Mouse (Mus musculus): ENCODE results near the gene S1pr3. TPM values are rescaled to one million over a fixed set of nuclear protein-coding genes. Genes with fewer than 3 reads are reported as not detected.

The S1pr3 gene
- polyA plus RNA-seq, 1 experiment from 2014 or later, result 15.5 TPM

DNA sequence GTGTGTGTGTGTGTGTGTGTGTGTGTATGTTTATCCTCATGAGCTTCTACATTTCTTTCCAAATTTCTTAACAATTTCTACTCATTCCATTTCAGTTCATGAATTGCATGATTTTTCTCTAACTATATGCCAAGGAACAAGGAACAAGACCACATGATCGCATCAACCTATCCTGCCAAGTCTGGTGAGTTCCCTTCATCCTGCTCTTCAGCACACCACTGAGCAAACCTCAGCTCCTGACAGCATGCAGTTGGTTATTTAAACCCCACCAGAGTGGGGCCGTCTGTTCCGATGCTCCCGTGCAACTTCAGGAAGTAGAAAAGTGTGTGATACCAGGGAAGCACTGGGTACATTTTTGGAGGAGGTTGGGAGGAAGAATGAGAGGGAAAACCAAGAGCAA lies 38.1 kb downstream of the S1pr3 start:
- H3K27me3 ChIP-seq (replicated peaks; ENCODE audit: control insufficient read depth, insufficient read depth, low read length), result no peaks in the 10 kb centered on the region
- H3K4me1 ChIP-seq (replicated peaks; ENCODE audit: control insufficient read depth, insufficient read depth, low read length), result no peaks in the 10 kb centered on the region
- no peak overlapping the region for H3K4me2 ChIP-seq
- DNase-seq (ENCODE audit: low spot score) (no peak), ATAC-seq (replicated peaks; ENCODE audit: low FRiP score) (no peak)
- H3K4me3 ChIP-seq (ENCODE audit: low read depth, low read length), result no peak overlapping the region
- no peaks in the 10 kb centered on the region for H3K9me3 ChIP-seq (ENCODE audit: control insufficient read depth, low read length)
- no peak overlapping the region for H3K27ac ChIP-seq (ENCODE audit: low read depth, low read length)
- no peaks in the 10 kb centered on the region for H3K36me3 ChIP-seq (ENCODE audit: control insufficient read depth, insufficient read depth, low read length)
- WGBS, result 56% methylated on average over 4 of the region's 4 CpGs
- no peak overlapping the region for H3K9ac ChIP-seq (ENCODE audit: low read depth, low read length)

DNA sequence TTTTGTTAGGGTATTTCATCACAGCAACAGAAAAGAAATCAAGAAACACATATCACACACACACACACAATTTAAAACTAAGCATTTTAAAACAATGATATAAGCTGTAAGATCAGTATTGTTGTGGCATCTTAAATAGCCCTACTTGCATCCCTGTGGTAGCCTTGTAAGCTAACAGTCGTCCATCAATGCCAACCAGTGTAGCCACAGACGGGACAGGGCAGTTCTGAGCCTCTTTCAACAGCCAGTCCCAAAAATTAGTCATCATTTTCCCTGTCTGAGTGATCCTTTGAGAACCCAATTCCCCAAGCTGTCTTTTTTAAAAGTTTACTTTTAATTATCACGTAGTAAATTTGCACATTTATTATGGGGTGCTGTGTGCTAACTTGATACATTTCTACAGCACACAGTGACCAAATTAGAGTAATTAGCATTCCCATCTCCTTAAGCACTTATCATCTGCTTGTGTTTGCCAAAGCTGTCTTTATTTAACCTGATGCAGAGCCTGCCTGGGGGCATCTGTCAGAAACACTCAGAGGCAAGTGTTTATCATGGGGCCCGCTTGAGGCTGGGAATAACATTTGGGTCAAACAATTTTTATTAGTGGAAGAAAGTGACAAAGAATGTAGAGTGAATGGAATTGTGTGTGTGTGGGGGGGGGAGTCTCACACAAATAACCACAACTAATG lies 47.9 kb downstream of the S1pr3 start:
- no peak for ATAC-seq (replicated peaks; ENCODE audit: low FRiP score)
- no peak for DNase-seq (ENCODE audit: low spot score)
- WGBS, result 33% methylated on average over 4 of the region's 4 CpGs
- Histone ChIP-seq H3K4me2 (no peak overlapping the region), H3K4me3 (ENCODE audit: low read depth, low read length) (no peak overlapping the region), H3K27me3 (replicated peaks; ENCODE audit: control insufficient read depth, insufficient read depth, low read length) (no peaks in the 10 kb centered on the region), H3K9ac (ENCODE audit: low read depth, low read length) (no peak overlapping the region), H3K27ac (ENCODE audit: low read depth, low read length) (no peak overlapping the region), H3K4me1 (replicated peaks; ENCODE audit: control insufficient read depth, insufficient read depth, low read length) (no peaks in the 10 kb centered on the region), H3K36me3 (ENCODE audit: control insufficient read depth, insufficient read depth, low read length) (no peaks in the 10 kb centered on the region), H3K9me3 (ENCODE audit: control insufficient read depth, low read length) (no peaks in the 10 kb centered on the region)

DNA sequence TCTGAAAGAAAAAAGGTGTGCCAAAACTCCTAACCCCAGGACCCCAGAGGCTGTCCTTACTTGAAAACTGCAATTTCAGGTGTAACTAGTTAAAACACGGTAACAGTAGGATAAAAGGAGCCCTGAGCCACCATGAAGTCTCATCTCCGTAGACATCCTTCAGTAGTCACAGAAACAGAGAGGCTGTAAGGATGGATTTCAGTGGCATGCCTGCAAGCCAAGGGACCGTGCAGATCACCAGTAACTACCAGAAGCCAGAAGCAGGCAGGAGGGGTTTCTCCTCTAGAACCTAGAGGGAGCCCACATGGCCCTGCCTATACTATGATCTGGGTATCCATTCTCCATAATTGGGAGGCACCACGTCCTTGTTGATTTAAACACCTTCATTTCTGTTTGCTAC lies 55.9 kb downstream of the S1pr3 start:
- 72% methylated on average over 4 of the region's 4 CpGs for WGBS
- Histone ChIP-seq H3K4me2 (no peak overlapping the region), H3K4me1 (replicated peaks; ENCODE audit: control insufficient read depth, insufficient read depth, low read length) (no peaks in the 10 kb centered on the region), H3K27me3 (replicated peaks; ENCODE audit: control insufficient read depth, insufficient read depth, low read length) (no peaks in the 10 kb centered on the region), H3K9me3 (ENCODE audit: control insufficient read depth, low read length) (no peaks in the 10 kb centered on the region), H3K36me3 (ENCODE audit: control insufficient read depth, insufficient read depth, low read length) (no peaks in the 10 kb centered on the region), H3K9ac (ENCODE audit: low read depth, low read length) (no peak overlapping the region), H3K27ac (ENCODE audit: low read depth, low read length) (no peak overlapping the region), H3K4me3 (ENCODE audit: low read depth, low read length) (no peak overlapping the region)
- ATAC-seq (replicated peaks; ENCODE audit: low FRiP score), result no peak
- DNase-seq (ENCODE audit: low spot score), result no peak

DNA sequence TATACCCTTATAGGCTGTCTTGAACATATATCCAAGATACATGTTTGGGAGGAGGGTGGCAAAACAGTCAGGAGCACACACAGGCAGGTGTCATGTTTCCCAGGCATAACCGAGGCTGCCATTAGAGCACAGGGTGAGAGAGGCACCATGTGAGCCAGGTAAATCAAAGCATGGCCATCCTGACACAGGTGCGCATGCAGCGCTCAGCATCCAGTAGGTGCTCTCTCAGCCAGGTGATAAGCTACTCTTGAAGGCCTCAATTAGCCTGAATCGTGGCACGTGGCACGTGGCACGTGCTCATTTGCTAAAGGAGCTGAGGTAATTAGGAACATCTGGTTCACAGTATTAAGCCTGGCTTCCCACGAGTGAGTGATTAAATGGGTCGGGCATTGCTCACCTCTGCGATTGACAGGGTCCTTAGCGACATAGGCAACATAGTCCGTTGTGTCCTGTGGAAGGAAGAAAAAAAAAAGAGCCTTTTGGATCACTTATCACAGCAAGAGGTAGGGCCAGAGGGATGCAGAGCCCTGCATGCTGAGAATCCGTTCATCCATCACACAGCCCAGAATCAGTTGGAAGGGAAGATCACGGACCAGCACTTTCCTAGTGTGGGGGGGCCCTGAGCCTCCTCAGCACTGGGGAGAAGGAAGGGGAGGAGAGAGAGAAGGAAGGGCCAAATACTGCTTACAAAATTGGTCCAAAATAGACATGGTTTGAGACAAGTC lies 57.8 kb downstream of the S1pr3 start:
- no peaks in the 10 kb centered on the region for H3K9me3 ChIP-seq (ENCODE audit: control insufficient read depth, low read length)
- no peaks in the 10 kb centered on the region for H3K4me1 ChIP-seq (replicated peaks; ENCODE audit: control insufficient read depth, insufficient read depth, low read length)
- WGBS, result 75% methylated on average over 14 of the region's 14 CpGs
- DNase-seq (ENCODE audit: low spot score) (no peak), ATAC-seq (replicated peaks; ENCODE audit: low FRiP score) (no peak)
- H3K4me3 ChIP-seq (ENCODE audit: low read depth, low read length), result no peak overlapping the region
- no peaks in the 10 kb centered on the region for H3K36me3 ChIP-seq (ENCODE audit: control insufficient read depth, insufficient read depth, low read length)
- H3K27me3 ChIP-seq (replicated peaks; ENCODE audit: control insufficient read depth, insufficient read depth, low read length), result no peaks in the 10 kb centered on the region
- no peak overlapping the region for H3K27ac ChIP-seq (ENCODE audit: low read depth, low read length)
- no peak overlapping the region for H3K4me2 ChIP-seq
- no peak overlapping the region for H3K9ac ChIP-seq (ENCODE audit: low read depth, low read length)

DNA sequence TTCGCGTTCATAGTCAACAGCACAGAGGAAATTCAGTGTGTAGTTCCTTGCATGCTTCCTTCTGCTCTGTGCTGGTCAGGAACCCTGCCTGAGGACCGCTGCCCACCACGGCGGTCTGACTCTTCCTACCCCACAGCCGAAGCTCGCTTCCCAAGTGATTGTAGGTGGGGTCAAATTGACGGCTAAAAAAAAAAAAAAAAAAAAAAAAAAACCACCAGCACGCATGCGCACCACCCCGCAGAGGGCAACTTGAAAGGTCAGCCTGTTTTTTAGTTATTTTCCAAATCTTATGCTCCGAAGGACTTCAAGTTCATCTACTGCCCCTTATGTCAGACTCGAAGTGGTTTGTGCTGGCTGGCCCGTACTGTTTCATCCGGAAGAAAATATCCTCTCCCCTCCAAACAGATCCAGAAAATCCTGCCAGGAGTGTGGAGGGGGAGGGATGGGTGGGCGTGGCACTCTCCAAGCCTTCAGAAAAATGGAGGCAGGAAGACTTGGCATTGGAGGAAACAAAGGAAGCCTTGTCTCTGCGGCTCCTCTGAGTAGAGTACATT lies 60.3 kb downstream of the S1pr3 start:
- DNase-seq (ENCODE audit: low spot score), result no peak
- Histone ChIP-seq H3K36me3 (ENCODE audit: control insufficient read depth, insufficient read depth, low read length) (no peaks in the 10 kb centered on the region), H3K27ac (ENCODE audit: low read depth, low read length) (no peak overlapping the region), H3K4me2 (no peak overlapping the region), H3K4me3 (ENCODE audit: low read depth, low read length) (no peak overlapping the region), H3K9ac (ENCODE audit: low read depth, low read length) (no peak overlapping the region), H3K4me1 (replicated peaks; ENCODE audit: control insufficient read depth, insufficient read depth, low read length) (no peaks in the 10 kb centered on the region), H3K9me3 (ENCODE audit: control insufficient read depth, low read length) (no peaks in the 10 kb centered on the region), H3K27me3 (replicated peaks; ENCODE audit: control insufficient read depth, insufficient read depth, low read length) (no peaks in the 10 kb centered on the region)
- ATAC-seq (replicated peaks; ENCODE audit: low FRiP score), result no peak
- 67% methylated on average over 17 of the region's 17 CpGs for WGBS

Other genes starting within 250 kb of the S1pr3 start
- 0.27 and 0.43 TPM in 2 replicates for gene Nxnl2, start 237.6 kb upstream of the S1pr3 start, polyA plus RNA-seq (2014; fragmentation: Nextera tagmentation; extraction: Ambion mirVana)
- not detected in 2 replicates for gene Shc3, start 160.8 kb downstream of the S1pr3 start, polyA plus RNA-seq (2014; fragmentation: Nextera tagmentation; extraction: Ambion mirVana)
- gene Cks2, start 236.6 kb downstream of the S1pr3 start, polyA plus RNA-seq (2014; fragmentation: Nextera tagmentation; extraction: Ambion mirVana), result 587 and 614 TPM in 2 replicates
- 28.3 and 36.1 TPM in 2 replicates for gene Secisbp2, start 243.1 kb downstream of the S1pr3 start, polyA plus RNA-seq (2014; fragmentation: Nextera tagmentation; extraction: Ambion mirVana)